Mouse (Mus musculus): ENCODE results near the gene Spcs3. TPM values are rescaled to one million over a fixed set of nuclear protein-coding genes. Genes with fewer than 3 reads are reported as not detected.
A peak's percentile ranks its signal among the peaks of the same experiment; 100 is the strongest.
"Not testable (repeated sequence)": the region's sequence is repeated elsewhere in the genome, so short reads cannot be mapped to it uniquely, and the experiment has no call there.

Spcs3 gene
- 10 to 100 TPM; 30.3 to 39.1 TPM for total RNA-seq (2021)

- intact Hi-C loops (cut with DNase I) = no loop called here
- DNase-seq = peak; percentile 97
These were observed at the start of gene Spcs3, which contains the start of gene Asb5 for GRCm38 (mm10) chr8:54529382-54530296. Gene Spcs3 (minus strand): TSS chr8:54529998. Gene Asb5 (plus strand): TSS chr8:54529580.

GRCm38 (mm10) chr8:54570618-54571609 is 41.1 kb upstream of the Spcs3 start:
- intact Hi-C loops (cut with DNase I) = loop anchor here (5.0 kb wide), 1 partner anchor 36 kb away; no protein-coding TSS in a partner anchor
- peak; percentile 61 to 68 for DNase-seq

GRCm38 (mm10) chr8:54567168-54567567 is 37.4 kb upstream of the Spcs3 start:
- DNase-seq = peak in 1 of 2 experiments; percentile 25
- intact Hi-C loops (cut with DNase I) = no loop called here

GRCm38 (mm10) chr8:54565603-54566260 is 35.9 kb upstream of the Spcs3 start:
- no peak for DNase-seq
- intact Hi-C loops (cut with DNase I) = no loop called here

GRCm38 (mm10) chr8:54565181-54565580 is 35.4 kb upstream of the Spcs3 start:
- intact Hi-C loops (cut with DNase I) = no loop called here
- DNase-seq = no peak

GRCm38 (mm10) chr8:54562137-54562536 is 32.3 kb upstream of the Spcs3 start:
- intact Hi-C loops (cut with DNase I) = no loop called here
- peak in 1 of 2 experiments; percentile 19 for DNase-seq

GRCm38 (mm10) chr8:54554921-54555320 is 25.1 kb upstream of the Spcs3 start:
- intact Hi-C loops (cut with DNase I) = no loop called here
- no peak for DNase-seq

GRCm38 (mm10) chr8:54550026-54550574 is 20.3 kb upstream of the Spcs3 start:
- intact Hi-C loops (cut with DNase I) = no loop called here
- no peak for DNase-seq

- intact Hi-C loops (cut with DNase I) = no loop called here
- no peak for DNase-seq
These were observed 18.6 kb upstream of the Spcs3 start for GRCm38 (mm10) chr8:54548383-54548782.

GRCm38 (mm10) chr8:54541331-54541730 is 11.5 kb upstream of the Spcs3 start:
- no peak for DNase-seq
- intact Hi-C loops (cut with DNase I) = no loop called here

GRCm38 (mm10) chr8:54537285-54537684 is 7.5 kb upstream of the Spcs3 start:
- intact Hi-C loops (cut with DNase I) = loop anchor here (1.0 kb wide), 1 partner anchor 123 kb away; no protein-coding TSS in a partner anchor
- no peak for DNase-seq

GRCm38 (mm10) chr8:54535172-54535571 is 5.4 kb upstream of the Spcs3 start:
- DNase-seq = no peak
- intact Hi-C loops (cut with DNase I) = no loop called here

- intact Hi-C loops (cut with DNase I) = no loop called here
These were observed 1.2 kb downstream of the Spcs3 start for GRCm38 (mm10) chr8:54528571-54528970.

GRCm38 (mm10) chr8:54526700-54527099 is 3.1 kb downstream of the Spcs3 start:
- intact Hi-C loops (cut with DNase I) = no loop called here
- DNase-seq = no peak

More at GRCm38 (mm10) chr8:54528571-54528970, 1.2 kb downstream of the Spcs3 start:
- no peak for DNase-seq

- intact Hi-C loops (cut with DNase I) = no loop called here
These were observed 4.2 kb downstream of the Spcs3 start for GRCm38 (mm10) chr8:54525606-54526005.

GRCm38 (mm10) chr8:54520516-54520915 is 9.3 kb downstream of the Spcs3 start:
- intact Hi-C loops (cut with DNase I) = no loop called here
- DNase-seq = no peak

More at GRCm38 (mm10) chr8:54525606-54526005, 4.2 kb downstream of the Spcs3 start:
- DNase-seq = no peak

GRCm38 (mm10) chr8:54518756-54519460 is 10.9 kb downstream of the Spcs3 start:
- intact Hi-C loops (cut with DNase I) = no loop called here
- DNase-seq = no peak

GRCm38 (mm10) chr8:54512200-54512599 is 17.6 kb downstream of the Spcs3 start:
- intact Hi-C loops (cut with DNase I); DNase-seq: not testable (repeated sequence)

GRCm38 (mm10) chr8:54511791-54512190 is 18.0 kb downstream of the Spcs3 start:
- intact Hi-C loops (cut with DNase I) = no loop called here

More at GRCm38 (mm10) chr8:54511791-54512190, 18.0 kb downstream of the Spcs3 start:
- DNase-seq = no peak
